Mouse (Mus musculus) CH12.LX (cell line): ENCODE measurements at regions not wholly inside any gene's neighbourhood (a gene's known extent, or its start where the extent isn't known, plus 50 kb on each side); places are given as distances from the start of the nearest gene placed in this dataset.

ENCODE experiments used
- DNase-seq: peaks from one replicate; pipeline ENCODE4 v3.0.0-alpha.2; 2013; ENCODE audit errors: extremely low read depth
- H3K27ac ChIP-seq: 2 replicates; pipeline ENCODE4 v1.5.1; 2012; ENCODE audit warnings: low read depth, mild to moderate bottlenecking, control low read depth, moderate library complexity; ENCODE audit not compliant: insufficient read depth
- H3K27me3 ChIP-seq: replicated peaks from 2 replicates; pipeline ENCODE3; 2012; ENCODE audit warnings: inconsistent platforms
- H3K36me3 ChIP-seq, 2 experiments: replicated peaks in 1 of 2; 2 replicates each; pipeline versions ENCODE3 to v1.6.1; 2012; ENCODE audit warnings: inconsistent platforms in 1 of 2, low read length in 1 of 2, mild to moderate bottlenecking in 1 of 2, mixed read lengths in 1 of 2, moderate library complexity in 1 of 2; ENCODE audit not compliant: control insufficient read depth in 1 of 2, insufficient read depth in 1 of 2
- H3K4me1 ChIP-seq, 2 experiments: 2 replicates each; pipeline ENCODE4 v1.6.1; 2012; ENCODE audit warnings: inconsistent platforms in 1 of 2, moderate library complexity in 1 of 2; ENCODE audit not compliant: insufficient read depth in 2 of 2, control insufficient read depth in 1 of 2
- H3K4me2 ChIP-seq: 2 replicates; pipeline ENCODE4 v1.6.1; 2012; ENCODE audit warnings: low read depth, mild to moderate bottlenecking, control low read depth; ENCODE audit not compliant: poor library complexity, insufficient read depth, severe bottlenecking
- H3K4me3 ChIP-seq, 3 experiments: fragments of 150-350 bp in 1 of 3; sonication (generic) in 1 of 3; replicated peaks in 1 of 3; 2 replicates each; pipeline versions ENCODE3 to v1.5.1; 2011 to 2012; ENCODE audit warnings: low read depth in 2 of 3, low read length in 2 of 3, mild to moderate bottlenecking in 2 of 3, moderate library complexity in 2 of 3, control low read depth in 1 of 3, improper control_type of control experiment in 1 of 3, inconsistent platforms in 1 of 3, mixed read lengths in 1 of 3; ENCODE audit not compliant: poor library complexity in 1 of 3
- H3K79me2 ChIP-seq: replicated peaks from 2 replicates; pipeline ENCODE4 v1.6.1; 2012; ENCODE audit warnings: mild to moderate bottlenecking, moderate library complexity; ENCODE audit not compliant: control insufficient read depth, poor library complexity, insufficient read depth, severe bottlenecking; ENCODE audit errors: extremely low read depth
- H3K9ac ChIP-seq: 2 replicates; pipeline ENCODE4 v1.6.1; 2012; ENCODE audit warnings: low read depth, mild to moderate bottlenecking, control low read depth, moderate library complexity; ENCODE audit not compliant: insufficient read depth
- H3K9me3 ChIP-seq: replicated peaks from 2 replicates; pipeline ENCODE3; 2012; ENCODE audit warnings: low read length, inconsistent platforms, mixed read lengths
- BHLHE40 ChIP-seq: IDR thresholded peaks from 2 replicates; pipeline ENCODE4 v1.6.1; 2011; ENCODE audit warnings: mild to moderate bottlenecking, low read depth, low read length, improper control_type of control experiment
- CHD2 ChIP-seq: IDR thresholded peaks from 2 replicates; pipeline ENCODE4 v1.6.1; 2011; ENCODE audit warnings: low read length, improper control_type of control experiment
- CTCF ChIP-seq, 2 experiments: IDR thresholded peaks in 1 of 2; conservative IDR thresholded peaks in 1 of 2; 2 replicates each; pipeline ENCODE4 v1.5.1; 2011 to 2012; ENCODE audit warnings: low read depth in 2 of 2, low read length in 2 of 2, improper control_type of control experiment in 1 of 2, inconsistent platforms in 1 of 2, mild to moderate bottlenecking in 1 of 2, moderate library complexity in 1 of 2
- E2F4 ChIP-seq: IDR thresholded peaks from 2 replicates; pipeline ENCODE4 v1.6.1; 2011; ENCODE audit warnings: low read depth, low read length, improper control_type of control experiment; ENCODE audit not compliant: insufficient replicate concordance
- ELF1 ChIP-seq: IDR thresholded peaks from 2 replicates; pipeline ENCODE4 v1.6.1; 2014; ENCODE audit warnings: low read depth, mild to moderate bottlenecking, inconsistent platforms, low read length, improper control_type of control experiment
- EP300 ChIP-seq: IDR thresholded peaks from 2 replicates; pipeline ENCODE4 v1.6.1; 2011; ENCODE audit warnings: low read length, improper control_type of control experiment
- GABPA ChIP-seq: IDR thresholded peaks from 2 replicates; pipeline ENCODE4 v1.6.1; 2012; ENCODE audit warnings: low read depth, low read length, improper control_type of control experiment, inconsistent platforms; ENCODE audit not compliant: insufficient replicate concordance
- HCFC1 ChIP-seq: IDR thresholded peaks from 2 replicates; pipeline ENCODE4 v1.6.1; 2012; ENCODE audit warnings: low read depth, mild to moderate bottlenecking, inconsistent platforms, low read length, improper control_type of control experiment
- JUND ChIP-seq: conservative IDR thresholded peaks from 2 replicates; pipeline ENCODE4 v1.6.1; 2011; ENCODE audit warnings: low read depth, low read length, improper control_type of control experiment
- KAT2A ChIP-seq: IDR thresholded peaks from 2 replicates; pipeline ENCODE4 v1.6.1; 2012; ENCODE audit warnings: low read length, improper control_type of control experiment, inconsistent platforms; ENCODE audit not compliant: insufficient replicate concordance
- MAX ChIP-seq: IDR thresholded peaks from 2 replicates; pipeline ENCODE4 v1.6.1; 2011; ENCODE audit warnings: low read length, improper control_type of control experiment
- MAZ ChIP-seq: IDR thresholded peaks from 2 replicates; pipeline ENCODE4 v1.6.1; 2012; ENCODE audit warnings: low read depth, mild to moderate bottlenecking, inconsistent platforms, low read length, improper control_type of control experiment, moderate library complexity
- MEF2A ChIP-seq: IDR thresholded peaks from 2 replicates; pipeline ENCODE4 v1.6.1; 2014; ENCODE audit warnings: low read depth, mild to moderate bottlenecking, inconsistent platforms, low read length, improper control_type of control experiment, borderline replicate concordance
- MXI1 ChIP-seq: IDR thresholded peaks from 2 replicates; pipeline ENCODE4 v1.6.1; 2011; ENCODE audit warnings: mild to moderate bottlenecking, low read depth, low read length, improper control_type of control experiment
- NELFE ChIP-seq: IDR thresholded peaks from 2 replicates; pipeline ENCODE4 v1.6.1; 2011; ENCODE audit warnings: low read depth, low read length, improper control_type of control experiment
- NRF1 ChIP-seq: IDR thresholded peaks from 2 replicates; pipeline ENCODE4 v1.6.1; 2014; ENCODE audit warnings: low read depth, mild to moderate bottlenecking, inconsistent platforms, low read length, improper control_type of control experiment, moderate library complexity
- POLR2AphosphoS2 ChIP-seq: IDR thresholded peaks from 2 replicates; pipeline ENCODE4 v1.6.1; 2011; ENCODE audit warnings: low read depth, low read length, improper control_type of control experiment
- RAD21 ChIP-seq: IDR thresholded peaks from 2 replicates; pipeline ENCODE4 v1.6.1; 2011; ENCODE audit warnings: low read depth, mild to moderate bottlenecking, low read length, improper control_type of control experiment, moderate library complexity
- RCOR1 ChIP-seq: conservative IDR thresholded peaks from 2 replicates; pipeline ENCODE4 v1.6.1; 2012; ENCODE audit warnings: low read depth, mild to moderate bottlenecking, inconsistent platforms, low read length, improper control_type of control experiment
- SIN3A ChIP-seq: IDR thresholded peaks from 2 replicates; pipeline ENCODE4 v1.6.1; 2012; ENCODE audit warnings: low read length, improper control_type of control experiment, inconsistent platforms
- SMC3 ChIP-seq: IDR thresholded peaks from 2 replicates; pipeline ENCODE4 v1.6.1; 2011; ENCODE audit warnings: low read depth, low read length, improper control_type of control experiment
- TBP ChIP-seq: conservative IDR thresholded peaks from 2 replicates; pipeline ENCODE4 v1.6.1; 2011; ENCODE audit warnings: low read depth, low read length, improper control_type of control experiment
- TCF12 ChIP-seq: IDR thresholded peaks from 2 replicates; pipeline ENCODE4 v1.6.1; 2014; ENCODE audit warnings: low read depth, mild to moderate bottlenecking, inconsistent platforms, low read length, improper control_type of control experiment
- UBTF ChIP-seq: IDR thresholded peaks from 2 replicates; pipeline ENCODE4 v1.6.1; 2012; ENCODE audit warnings: low read depth, mild to moderate bottlenecking, inconsistent platforms, low read length, improper control_type of control experiment, moderate library complexity
- USF2 ChIP-seq: conservative IDR thresholded peaks from 2 replicates; pipeline ENCODE4 v1.6.1; 2011; ENCODE audit warnings: low read depth, low read length, improper control_type of control experiment
- ZC3H11A ChIP-seq: IDR thresholded peaks from 2 replicates; pipeline ENCODE4 v1.6.1; 2012; ENCODE audit warnings: low read depth, mild to moderate bottlenecking, inconsistent platforms, low read length, improper control_type of control experiment
- ZKSCAN1 ChIP-seq: IDR thresholded peaks from 2 replicates; pipeline ENCODE4 v1.6.1; 2012; ENCODE audit warnings: low read depth, inconsistent platforms, low read length, improper control_type of control experiment, borderline replicate concordance
- ZMIZ1 ChIP-seq: IDR thresholded peaks from 2 replicates; pipeline ENCODE4 v1.6.1; 2012; ENCODE audit warnings: low read depth, mild to moderate bottlenecking, inconsistent platforms, low read length, improper control_type of control experiment
- ZNF384 ChIP-seq: IDR thresholded peaks from 2 replicates; pipeline ENCODE4 v1.6.1; 2012; ENCODE audit warnings: low read depth, low read length, improper control_type of control experiment, inconsistent platforms
- dilution Hi-C: fragments of 300-500 bp; cut with MboI; formaldehyde crosslinking; loops from 2 replicates; pipeline ENCODE4 v1.14.3; 2020; ENCODE audit warnings: low sequenced_read_pairs; ENCODE audit not compliant: extremely low pct_unique_long_range_greater_than_20kb, extremely low pct_ligation_motif_present
- in situ Hi-C: fragments of 300-500 bp; cut with MboI; formaldehyde crosslinking; loops from 3 replicates; pipeline ENCODE4 v1.14.3; 2019; ENCODE audit warnings: low sequenced_read_pairs, low pct_ligation_motif_present, low pct_unique_long_range_greater_than_20kb, mixed read lengths

GRCm38 (mm10) chr11:64655162-64655561 lies 218.7 kb upstream of the F930015N05Rik start (continued):
- TF ChIP-seq GABPA: no peak

GRCm38 (mm10) chr11:64663166-64663565 lies 226.7 kb upstream of the F930015N05Rik start:
- no peak overlapping the region for H3K9ac ChIP-seq
- no peaks in the 10 kb centered on the region for H3K79me2 ChIP-seq
- dilution Hi-C loops (no loop called here), in situ Hi-C loops (no loop called here)
- no peak overlapping the region for H3K27ac ChIP-seq
- no peaks in the 10 kb centered on the region for H3K36me3 ChIP-seq
- H3K27me3 ChIP-seq: no peaks in the 10 kb centered on the region
- DNase-seq: no peak
- H3K4me3 ChIP-seq: no peak overlapping the region
- H3K4me1 ChIP-seq: no peaks in the 10 kb centered on the region
- H3K9me3 ChIP-seq: no peaks in the 10 kb centered on the region
- TF ChIP-seq MAZ (no peak), UBTF (no peak), HCFC1 (no peak), EP300 (no peak), ELF1 (no peak), NELFE (no peak), MAX (no peak), MEF2A (no peak), JUND (no peak), POLR2AphosphoS2 (no peak), TBP (no peak), SMC3 (no peak), KAT2A (no peak)
- H3K4me2 ChIP-seq: no peak overlapping the region

- Histone ChIP-seq H3K4me1 (no peaks in the 10 kb centered on the region), H3K9ac (no peak overlapping the region), H3K79me2 (no peaks in the 10 kb centered on the region), H3K4me3 (no peak overlapping the region), H3K9me3 (no peaks in the 10 kb centered on the region), H3K27me3 (no peaks in the 10 kb centered on the region), H3K4me2 (no peak overlapping the region), H3K36me3 (no peaks in the 10 kb centered on the region), H3K27ac (no peak overlapping the region)
- no peak for DNase-seq
- dilution Hi-C loops: no loop called here
- in situ Hi-C loops: no loop called here
- TF ChIP-seq EP300 (no peak), CTCF (conservative IDR thresholded peaks at IDR 0.05 in 1 of 2, IDR thresholded peaks at IDR 0.05 in 1 of 2; ENCODE audit: low read depth in 2 of 2, low read length in 2 of 2) (no peak), CHD2 (no peak), SIN3A (no peak), NRF1 (no peak), TCF12 (no peak), RAD21 (no peak), ZMIZ1 (no peak), ZKSCAN1 (no peak), USF2 (no peak), ZC3H11A (no peak), MAX (no peak), RCOR1 (no peak), ZNF384 (no peak), KAT2A (no peak), BHLHE40 (no peak), TBP (no peak), MXI1 (no peak), E2F4 (no peak)
These were observed 230.6 kb upstream of the F930015N05Rik start for GRCm38 (mm10) chr11:64667010-64667409.
